Mouse (Mus musculus): ENCODE data around the gene Gnl3. TPM values are rescaled to one million over a fixed set of nuclear protein-coding genes. Genes with fewer than 3 reads are reported as not detected.

The Gnl3 gene
- polyA plus RNA-seq (2015; fragmentation: Nextera tagmentation; extraction: Ambion mirVana): 58.2 and 64.0 TPM in 2 replicates

- H3K9ac ChIP-seq: peak within 1 kb of the TSS; percentile 91
- H3K27ac ChIP-seq (replicated peaks): peak within 1 kb of the TSS; percentile 99
- peak; percentile 93 for ATAC-seq (ENCODE audit: low read depth)
- no peaks in the 10 kb centered on the region for H3K9me3 ChIP-seq
- H3K4me2 ChIP-seq: peak within 1 kb of the TSS; percentile 92
- no peaks in the 10 kb centered on the region for H3K27me3 ChIP-seq
- peaks cover 50% of the 10 kb centered on the region for H3K4me1 ChIP-seq (replicated peaks)
- peak within 1 kb of the TSS; percentile 78 for H3K4me3 ChIP-seq
- WGBS: under 1% methylated on average over 51 of the region's 53 CpGs
- H3K36me3 ChIP-seq: peaks cover 50% of the 10 kb centered on the region
These were observed at the start of gene Gnl3, which contains the start of gene Pbrm1 for GRCm38 (mm10) chr14:31018860-31019291. TSS of gene Gnl3 (minus strand) at chr14:31019152. TSS of gene Pbrm1 (plus strand) at chr14:31019138.

GRCm38 (mm10) chr14:31062277-31062676, 43.3 kb upstream of the Gnl3 start:
- ATAC-seq (ENCODE audit: low read depth): no peak
- H3K9me3 ChIP-seq: no peaks in the 10 kb centered on the region
- H3K27ac ChIP-seq (replicated peaks): no peak overlapping the region
- no peak overlapping the region for H3K4me3 ChIP-seq
- no peak overlapping the region for H3K4me2 ChIP-seq
- H3K9ac ChIP-seq: no peak overlapping the region
- peaks cover 74% of the 10 kb centered on the region for H3K36me3 ChIP-seq
- WGBS: 77% methylated on average over 1 of the region's 1 CpGs
- no peaks in the 10 kb centered on the region for H3K4me1 ChIP-seq (replicated peaks)
- no peaks in the 10 kb centered on the region for H3K27me3 ChIP-seq

- H3K27ac ChIP-seq (replicated peaks): no peak overlapping the region
- H3K4me3 ChIP-seq: no peak overlapping the region
- peaks cover 73% of the 10 kb centered on the region for H3K36me3 ChIP-seq
- no peaks in the 10 kb centered on the region for H3K27me3 ChIP-seq
- WGBS: 93% methylated on average over 1 of the region's 1 CpGs
- no peak overlapping the region for H3K4me2 ChIP-seq
- no peaks in the 10 kb centered on the region for H3K9me3 ChIP-seq
- no peaks in the 10 kb centered on the region for H3K4me1 ChIP-seq (replicated peaks)
- H3K9ac ChIP-seq: no peak overlapping the region
- ATAC-seq (ENCODE audit: low read depth): no peak
These were observed 26.9 kb upstream of the Gnl3 start for GRCm38 (mm10) chr14:31045817-31046216.

- 94% methylated on average over 5 of the region's 5 CpGs for WGBS
- Histone ChIP-seq H3K4me3 (no peak overlapping the region), H3K27me3 (no peaks in the 10 kb centered on the region), H3K4me2 (no peak overlapping the region), H3K9me3 (no peaks in the 10 kb centered on the region), H3K36me3 (peaks cover 70% of the 10 kb centered on the region), H3K4me1 (replicated peaks) (no peaks in the 10 kb centered on the region), H3K9ac (no peak overlapping the region), H3K27ac (replicated peaks) (no peak overlapping the region)
- ATAC-seq (ENCODE audit: low read depth): no peak
These were observed 26.3 kb upstream of the Gnl3 start for GRCm38 (mm10) chr14:31045296-31045695.

GRCm38 (mm10) chr14:31025785-31026184, 6.8 kb upstream of the Gnl3 start:
- H3K27me3 ChIP-seq: no peaks in the 10 kb centered on the region
- no peaks in the 10 kb centered on the region for H3K9me3 ChIP-seq
- H3K4me3 ChIP-seq: no peak overlapping the region
- no peak for ATAC-seq (ENCODE audit: low read depth)
- H3K27ac ChIP-seq (replicated peaks): no peak overlapping the region
- H3K9ac ChIP-seq: no peak overlapping the region
- WGBS: 76% methylated on average over 3 of the region's 3 CpGs
- H3K4me2 ChIP-seq: no peak overlapping the region
- H3K4me1 ChIP-seq (replicated peaks): peaks cover 19% of the 10 kb centered on the region
- H3K36me3 ChIP-seq: peaks cover 74% of the 10 kb centered on the region

- 67% methylated on average over 1 of the region's 1 CpGs for WGBS
- no peak overlapping the region for H3K4me3 ChIP-seq
- H3K27ac ChIP-seq (replicated peaks): no peak overlapping the region
- no peak overlapping the region for H3K9ac ChIP-seq
- peaks cover 50% of the 10 kb centered on the region for H3K36me3 ChIP-seq
- no peak overlapping the region for H3K4me2 ChIP-seq
- no peaks in the 10 kb centered on the region for H3K27me3 ChIP-seq
- H3K4me1 ChIP-seq (replicated peaks): peaks cover 38% of the 10 kb centered on the region
- no peak for ATAC-seq (ENCODE audit: low read depth)
- no peaks in the 10 kb centered on the region for H3K9me3 ChIP-seq
These were observed 3.6 kb upstream of the Gnl3 start for GRCm38 (mm10) chr14:31022579-31022978.

- H3K27me3 ChIP-seq: no peaks in the 10 kb centered on the region
- H3K36me3 ChIP-seq: peaks cover 49% of the 10 kb centered on the region
- peak; percentile 95 for ATAC-seq (ENCODE audit: low read depth)
- WGBS: 6% methylated on average over 39 of the region's 56 CpGs
- H3K4me2 ChIP-seq: peak overlapping the region; percentile 62
- no peaks in the 10 kb centered on the region for H3K9me3 ChIP-seq
- peak overlapping the region; percentile 91 for H3K9ac ChIP-seq
- peak overlapping the region; percentile 99 for H3K27ac ChIP-seq (replicated peaks)
- H3K4me3 ChIP-seq: peak overlapping the region; percentile 78
- peaks cover 50% of the 10 kb centered on the region for H3K4me1 ChIP-seq (replicated peaks)
These were observed 616 bp upstream of the Gnl3 start for GRCm38 (mm10) chr14:31019331-31020205.

- ATAC-seq (ENCODE audit: low read depth): no peak
- peaks cover 47% of the 10 kb centered on the region for H3K4me1 ChIP-seq (replicated peaks)
- WGBS: 0% methylated on average over 2 of the region's 2 CpGs
- H3K9me3 ChIP-seq: no peaks in the 10 kb centered on the region
- peak overlapping the region; percentile 78 for H3K4me3 ChIP-seq
- H3K27ac ChIP-seq (replicated peaks): no peak overlapping the region
- H3K9ac ChIP-seq: peak overlapping the region; percentile 91
- peak overlapping the region; percentile 92 for H3K4me2 ChIP-seq
- H3K27me3 ChIP-seq: no peaks in the 10 kb centered on the region
- H3K36me3 ChIP-seq: peaks cover 52% of the 10 kb centered on the region
These were observed 1.1 kb downstream of the Gnl3 start for GRCm38 (mm10) chr14:31017854-31018253.

GRCm38 (mm10) chr14:31016063-31016462, 2.9 kb downstream of the Gnl3 start:
- H3K4me1 ChIP-seq (replicated peaks): peaks cover 32% of the 10 kb centered on the region
- H3K9me3 ChIP-seq: no peaks in the 10 kb centered on the region
- H3K4me2 ChIP-seq: no peak overlapping the region
- no peak overlapping the region for H3K27ac ChIP-seq (replicated peaks)
- H3K4me3 ChIP-seq: no peak overlapping the region
- no peaks in the 10 kb centered on the region for H3K27me3 ChIP-seq
- WGBS: 93% methylated on average over 1 of the region's 1 CpGs
- no peak overlapping the region for H3K9ac ChIP-seq
- no peak for ATAC-seq (ENCODE audit: low read depth)
- H3K36me3 ChIP-seq: peaks cover 62% of the 10 kb centered on the region

- Histone ChIP-seq H3K27me3 (no peaks in the 10 kb centered on the region), H3K4me2 (no peak overlapping the region), H3K9me3 (no peaks in the 10 kb centered on the region), H3K4me1 (replicated peaks) (peaks cover 21% of the 10 kb centered on the region), H3K27ac (replicated peaks) (no peak overlapping the region), H3K4me3 (no peak overlapping the region), H3K9ac (no peak overlapping the region), H3K36me3 (peaks cover 82% of the 10 kb centered on the region)
- WGBS: 97% methylated on average over 2 of the region's 2 CpGs
- ATAC-seq (ENCODE audit: low read depth): no peak
These were observed 5.0 kb downstream of the Gnl3 start for GRCm38 (mm10) chr14:31013928-31014327.

GRCm38 (mm10) chr14:31011588-31011987, 7.4 kb downstream of the Gnl3 start:
- Histone ChIP-seq H3K36me3 (peaks cover 95% of the 10 kb centered on the region), H3K9me3 (no peaks in the 10 kb centered on the region), H3K4me1 (replicated peaks) (0 out of 2 replicates have a peak, but pooled peaks cover 4% of the 10 kb centered on the region), H3K4me2 (no peak overlapping the region), H3K4me3 (no peak overlapping the region), H3K9ac (no peak overlapping the region), H3K27ac (replicated peaks) (no peak overlapping the region), H3K27me3 (no peaks in the 10 kb centered on the region)
- 94% methylated on average over 3 of the region's 3 CpGs for WGBS
- ATAC-seq (ENCODE audit: low read depth): no peak

GRCm38 (mm10) chr14:31006779-31007178, 12.2 kb downstream of the Gnl3 start:
- H3K9me3 ChIP-seq: no peaks in the 10 kb centered on the region
- H3K4me2 ChIP-seq: no peak overlapping the region

More at GRCm38 (mm10) chr14:31006779-31007178, 12.2 kb downstream of the Gnl3 start:
- Histone ChIP-seq H3K4me3 (no peak overlapping the region), H3K9ac (no peak overlapping the region), H3K4me1 (replicated peaks) (peaks cover 10% of the 10 kb centered on the region), H3K36me3 (peaks cover 53% of the 10 kb centered on the region), H3K27ac (replicated peaks) (no peak overlapping the region), H3K27me3 (no peaks in the 10 kb centered on the region)
- no peak for ATAC-seq (ENCODE audit: low read depth)
- WGBS: 78% methylated on average over 5 of the region's 5 CpGs

Measured in neural tube, embryonic 13.5 days (tissue).